Mouse (Mus musculus): ENCODE results near the gene Mettl1.

Gene Mettl1

DNA sequence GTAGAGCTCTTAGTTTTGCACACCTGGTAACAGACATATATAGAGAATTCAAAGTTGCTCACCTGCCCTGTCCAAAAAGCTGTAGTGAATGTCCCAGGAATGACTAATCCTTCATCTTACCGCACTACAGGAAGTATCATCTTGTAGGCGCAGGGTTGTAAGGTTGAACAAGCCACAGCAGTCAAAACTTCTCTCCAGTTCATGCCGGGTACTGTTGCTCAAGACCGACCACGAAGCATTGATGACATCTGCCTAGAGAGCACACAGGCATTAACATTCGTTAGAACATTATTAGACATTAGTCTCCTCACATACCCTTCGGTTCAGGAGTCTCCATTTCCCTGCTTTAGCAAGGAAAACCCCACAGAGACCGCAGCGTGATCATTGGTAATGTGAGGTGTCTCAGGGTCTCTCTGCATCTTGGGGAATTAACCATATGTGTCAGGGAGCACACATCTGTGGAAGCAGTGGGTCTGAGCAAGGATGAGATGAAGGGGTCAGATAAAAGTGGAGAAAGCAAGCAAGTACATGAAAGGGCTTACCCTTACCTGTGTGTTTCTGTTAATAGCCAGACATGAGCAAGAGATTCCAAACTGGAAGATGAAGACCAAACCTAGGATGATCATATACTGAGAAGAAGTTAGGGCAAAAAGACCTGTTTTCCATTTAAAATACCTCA is 27.3 kb downstream of the Mettl1 start:
- WGBS: 72% methylated on average over 9 of the region's 9 CpGs

DNA sequence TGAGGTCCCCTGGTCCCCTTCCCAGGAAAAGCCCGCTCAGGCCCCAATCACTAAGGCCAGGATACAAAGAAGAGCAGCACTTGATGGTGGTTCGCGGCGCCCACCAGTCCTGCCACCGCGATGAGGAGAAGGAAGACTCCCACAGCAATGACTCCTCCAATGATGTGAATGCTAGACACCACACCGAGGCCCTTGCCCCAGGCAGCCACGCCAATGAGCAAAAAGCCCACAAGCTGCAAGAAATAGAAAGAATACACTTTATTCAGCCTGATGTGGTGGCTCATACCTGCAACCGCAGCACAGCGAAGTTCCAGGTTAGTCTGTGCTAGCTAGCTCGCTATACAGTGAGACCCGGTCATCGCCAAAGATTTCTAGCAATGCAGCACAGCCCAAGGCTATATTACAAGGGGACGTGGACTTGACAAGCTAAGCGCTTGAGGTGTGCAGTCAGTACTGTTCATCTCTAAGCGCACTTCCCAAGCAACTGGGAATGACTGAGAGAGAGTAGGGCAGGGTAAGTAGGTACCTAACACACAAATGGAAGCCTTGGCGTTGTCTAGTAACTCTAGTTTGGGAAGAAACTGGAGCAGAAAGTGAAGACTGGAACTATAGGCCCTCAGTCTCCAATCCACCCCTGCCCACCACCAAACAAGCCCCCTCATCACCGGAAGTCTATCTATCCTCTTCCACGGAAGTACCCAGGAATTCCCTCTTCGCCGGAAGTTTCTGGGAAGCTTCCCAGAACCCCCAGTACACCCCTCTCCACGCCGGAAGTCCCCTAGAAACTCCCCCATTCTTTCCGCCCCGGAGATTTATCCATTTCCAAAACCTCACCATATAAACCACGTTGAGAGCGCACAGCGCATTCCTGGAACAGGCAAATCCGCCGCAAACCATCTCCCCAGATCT is 28.3 kb downstream of the Mettl1 start:
- 6% methylated on average over 30 of the region's 30 CpGs for WGBS

DNA sequence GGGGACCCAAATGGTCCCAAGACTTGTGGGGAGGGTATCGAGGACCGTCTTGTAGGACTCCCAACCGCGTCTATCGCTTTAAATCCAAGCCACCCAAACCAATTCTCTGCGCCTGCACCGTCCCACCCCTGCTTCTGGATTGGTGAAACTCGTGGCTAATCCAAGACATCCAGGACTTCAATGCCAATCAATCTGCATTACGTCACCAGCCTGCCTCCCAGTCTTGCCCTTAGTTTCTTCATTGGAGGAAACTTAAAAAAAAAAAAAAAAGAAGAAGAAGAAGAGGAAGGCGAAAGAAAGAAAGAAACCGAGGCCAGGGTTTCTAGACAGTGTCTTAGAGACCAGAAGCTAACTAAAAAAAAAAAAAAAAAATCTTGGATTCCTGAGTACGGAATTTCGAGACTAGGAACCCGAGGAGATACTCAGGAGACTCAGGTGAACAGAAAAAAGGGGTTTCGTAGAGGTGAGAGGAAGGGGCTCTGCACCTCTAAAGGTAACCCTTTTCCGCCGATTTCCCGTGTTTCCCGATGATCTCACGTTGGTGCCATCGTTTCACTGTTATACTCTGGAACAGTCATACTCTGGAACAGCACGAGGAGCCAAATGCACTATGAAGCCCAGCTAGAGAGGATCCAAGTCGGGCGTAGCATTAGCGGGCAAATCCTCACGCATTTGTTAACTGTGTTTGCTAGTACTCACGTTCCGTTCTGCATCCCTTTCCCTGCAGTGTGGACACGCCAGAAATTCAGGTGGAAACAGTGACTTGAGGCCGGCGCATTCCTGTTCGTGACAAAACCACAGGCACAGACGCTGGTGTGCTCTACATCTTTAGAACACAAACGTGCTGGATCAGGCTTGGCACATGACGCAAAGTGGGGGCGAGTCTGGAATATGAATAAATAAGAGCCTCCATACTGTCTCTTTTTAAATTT is 29.2 kb downstream of the Mettl1 start, which contains the start of gene Tspan31:
Gene Tspan31 (minus strand): TSS at position 75 of the 932 bp plus-strand sequence.
- WGBS: under 1% methylated on average over 36 of the region's 36 CpGs

DNA sequence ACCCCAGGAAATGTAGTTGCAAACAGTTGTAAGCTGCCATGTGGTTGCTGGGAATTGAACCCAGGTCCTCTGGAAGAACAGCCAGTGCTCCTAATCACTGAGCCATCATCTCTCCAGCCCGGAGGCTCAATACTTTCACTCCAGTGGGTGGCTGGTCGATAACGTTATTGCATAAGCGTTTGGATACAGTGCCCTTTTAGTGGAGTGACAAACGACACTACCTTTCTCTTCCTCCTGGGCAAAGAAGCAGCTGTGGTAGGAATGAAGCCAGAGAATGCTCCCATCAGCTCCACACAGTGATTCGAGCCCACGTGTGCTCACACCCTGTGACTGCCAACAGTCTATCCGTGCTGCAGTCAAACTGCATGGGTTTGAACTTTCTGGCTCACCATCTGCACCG is 30.0 kb downstream of the Mettl1 start:
- WGBS: 41% methylated on average over 9 of the region's 9 CpGs

DNA sequence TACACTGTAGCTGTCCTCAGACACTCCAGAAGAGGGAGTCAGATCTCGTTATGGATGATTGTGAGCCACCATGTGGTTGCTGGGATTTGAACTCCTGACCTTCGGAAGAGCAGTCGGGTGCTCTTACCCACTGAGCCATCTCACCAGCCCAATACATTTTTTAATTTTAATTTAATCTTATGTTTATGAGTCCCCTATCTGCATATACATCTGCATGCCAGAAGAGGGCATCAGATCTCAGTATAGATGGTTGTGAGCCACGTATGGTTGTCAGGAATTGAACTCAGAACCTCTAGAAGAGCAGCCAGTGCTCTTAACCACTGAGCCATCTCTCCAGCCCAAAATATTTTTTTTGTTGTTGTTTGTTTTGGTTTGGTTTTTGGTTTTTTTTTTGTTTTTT is 31.1 kb downstream of the Mettl1 start:
- 59% methylated on average over 4 of the region's 4 CpGs for WGBS

DNA sequence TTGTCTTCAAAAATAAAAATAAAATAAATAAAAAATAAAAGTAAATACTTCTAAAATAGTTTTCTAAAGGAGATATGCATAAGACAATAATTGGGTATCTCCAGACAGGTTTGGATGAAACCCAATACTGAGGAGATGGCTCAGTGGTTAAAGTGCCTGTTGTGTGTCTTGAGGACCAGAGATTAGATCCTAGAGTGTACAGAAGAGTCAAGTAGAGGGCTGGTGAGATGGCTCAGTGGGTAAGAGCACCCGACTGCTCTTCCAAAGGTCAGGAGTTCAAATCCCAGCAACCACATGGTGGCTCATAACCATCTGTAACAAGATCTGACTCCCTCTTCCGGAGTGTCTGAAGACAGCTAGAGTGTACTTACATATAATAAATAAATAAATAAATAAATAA is 31.8 kb downstream of the Mettl1 start:
- 76% methylated on average over 2 of the region's 2 CpGs for WGBS

DNA sequence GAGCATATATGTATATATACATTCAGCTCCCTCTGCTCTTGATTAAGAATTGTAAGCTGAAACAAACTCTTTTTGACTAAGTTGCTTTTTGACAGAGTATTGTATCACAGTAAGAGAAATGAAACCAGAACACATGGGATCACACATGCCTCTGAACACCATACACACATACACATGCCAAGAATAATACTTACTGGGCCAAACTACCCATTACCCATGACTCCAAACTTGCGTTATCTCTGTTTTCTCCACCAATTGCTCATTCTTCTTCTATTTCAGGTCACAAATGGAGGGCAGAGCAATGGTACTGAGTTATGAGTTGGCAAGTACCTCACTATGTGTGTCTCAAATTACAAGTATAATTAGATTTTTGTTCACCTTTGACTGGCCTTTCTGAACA is 32.8 kb downstream of the Mettl1 start:
- 95% methylated on average over 1 of the region's 1 CpGs for WGBS

DNA sequence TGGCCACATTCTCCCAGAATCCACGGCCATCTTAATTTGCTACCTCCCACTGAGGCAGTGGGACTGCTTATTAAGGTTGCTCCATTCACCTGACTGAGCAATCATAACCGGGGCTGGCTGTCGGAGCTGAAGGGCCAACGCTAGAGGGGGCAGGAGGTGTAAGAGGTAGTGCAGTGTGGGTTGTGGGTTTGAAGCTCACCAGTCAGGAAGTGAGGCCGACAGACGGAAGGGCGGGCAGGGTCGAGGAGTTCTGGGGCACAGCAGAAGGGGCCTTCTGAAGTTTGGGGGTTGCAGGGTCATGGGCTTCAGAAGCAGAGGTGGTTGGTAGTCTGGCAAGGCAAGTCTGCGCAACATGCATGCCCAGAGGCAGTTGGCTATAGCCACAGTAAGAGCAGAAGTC is 33.9 kb downstream of the Mettl1 start, which contains the start of gene Agap2:
Gene Agap2 (plus strand): TSS at position 205 of the 400 bp plus-strand sequence.
- WGBS: 65% methylated on average over 9 of the region's 9 CpGs

DNA sequence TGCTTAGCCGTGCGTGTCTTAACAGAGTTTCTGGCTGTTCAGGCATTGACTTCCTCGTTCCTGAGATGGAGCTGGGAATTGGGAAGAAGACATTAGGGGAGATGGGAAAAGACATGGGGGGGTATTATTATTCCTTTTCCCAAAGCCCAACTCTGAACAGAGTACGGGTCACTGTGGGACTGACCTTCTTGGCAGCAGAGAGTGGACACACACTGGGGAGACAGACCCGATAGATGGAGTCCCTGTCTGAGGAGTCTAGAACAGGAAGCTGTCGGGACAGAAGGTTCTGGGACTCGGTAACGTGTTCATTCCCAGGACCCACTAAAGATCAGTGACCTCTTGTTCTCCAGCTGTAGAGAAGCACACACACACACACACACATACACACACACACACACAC is 34.4 kb downstream of the Mettl1 start:
- 67% methylated on average over 8 of the region's 8 CpGs for WGBS

DNA sequence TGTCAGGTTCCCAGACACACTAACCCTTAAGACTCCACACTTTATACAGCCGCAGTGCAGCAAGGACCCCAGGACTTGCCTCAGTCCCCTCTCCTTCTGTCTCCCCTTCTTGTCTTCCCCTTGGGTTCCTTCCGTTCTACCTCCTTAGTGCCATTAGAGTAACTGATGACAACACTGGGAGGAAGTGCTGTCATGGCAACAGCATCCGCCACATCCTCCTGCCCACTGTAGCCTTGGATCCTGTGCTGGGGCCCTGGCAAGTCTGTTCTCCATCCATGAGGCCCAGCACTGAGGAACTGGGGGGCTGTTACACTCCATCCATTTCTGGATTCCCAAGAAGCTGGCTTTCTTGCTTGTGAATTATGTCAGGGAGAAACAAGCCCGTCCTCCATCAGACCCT is 34.9 kb downstream of the Mettl1 start:
- WGBS: 36% methylated on average over 4 of the region's 4 CpGs

DNA sequence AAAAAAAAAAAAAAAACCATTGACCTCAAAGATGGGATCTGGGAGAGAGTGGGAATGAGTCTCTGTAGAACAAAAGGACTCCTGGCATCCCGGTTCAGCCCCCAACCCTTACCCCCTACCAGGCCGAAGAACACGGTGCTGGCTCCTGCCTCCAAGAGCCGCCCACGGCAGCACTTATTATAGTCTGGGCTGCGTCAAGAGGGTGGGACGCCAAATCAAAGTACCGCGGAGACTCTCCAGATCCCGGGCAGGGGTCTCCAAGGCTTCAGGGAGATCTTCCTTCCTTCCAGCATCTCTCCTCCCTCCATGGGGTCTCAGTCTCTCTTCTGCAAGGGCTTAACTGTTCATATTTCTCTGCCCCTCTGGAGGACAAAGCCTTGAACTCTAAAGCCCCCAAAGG is 36.3 kb downstream of the Mettl1 start:
- 27% methylated on average over 10 of the region's 10 CpGs for WGBS

DNA sequence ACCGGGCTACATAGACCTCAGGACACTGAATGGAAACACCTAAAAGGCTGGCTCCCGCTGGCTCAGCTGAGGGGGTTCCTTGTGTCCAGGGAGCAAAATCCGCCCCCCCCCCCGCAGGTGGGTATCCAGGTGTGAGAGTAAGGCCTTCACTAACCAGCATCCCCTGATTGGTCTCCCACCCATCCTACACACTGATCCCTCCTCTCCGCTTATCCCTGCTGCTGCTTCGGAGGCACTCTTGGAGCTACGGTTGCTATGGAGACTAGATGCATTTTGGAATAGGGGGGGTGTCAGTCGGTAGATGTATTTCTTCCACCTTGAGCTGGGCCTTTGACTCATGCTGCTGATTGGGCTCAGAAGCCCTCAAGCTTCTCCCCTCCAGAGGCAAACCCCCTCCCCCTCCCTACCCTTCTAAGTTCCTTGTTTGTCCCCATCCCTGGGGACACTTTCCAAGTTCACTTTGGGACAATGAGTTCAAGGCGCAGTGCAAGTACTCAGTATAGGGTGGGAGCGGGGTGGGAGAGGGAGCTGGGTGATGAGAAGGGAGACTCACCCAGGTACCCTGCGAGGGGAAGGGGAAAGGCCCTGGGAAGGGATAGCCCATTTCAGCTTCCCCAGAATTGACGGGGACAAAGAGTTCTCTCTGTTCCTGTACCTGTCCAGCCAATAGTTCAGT is 36.9 kb downstream of the Mettl1 start:
- 2% methylated on average over 12 of the region's 12 CpGs for WGBS

DNA sequence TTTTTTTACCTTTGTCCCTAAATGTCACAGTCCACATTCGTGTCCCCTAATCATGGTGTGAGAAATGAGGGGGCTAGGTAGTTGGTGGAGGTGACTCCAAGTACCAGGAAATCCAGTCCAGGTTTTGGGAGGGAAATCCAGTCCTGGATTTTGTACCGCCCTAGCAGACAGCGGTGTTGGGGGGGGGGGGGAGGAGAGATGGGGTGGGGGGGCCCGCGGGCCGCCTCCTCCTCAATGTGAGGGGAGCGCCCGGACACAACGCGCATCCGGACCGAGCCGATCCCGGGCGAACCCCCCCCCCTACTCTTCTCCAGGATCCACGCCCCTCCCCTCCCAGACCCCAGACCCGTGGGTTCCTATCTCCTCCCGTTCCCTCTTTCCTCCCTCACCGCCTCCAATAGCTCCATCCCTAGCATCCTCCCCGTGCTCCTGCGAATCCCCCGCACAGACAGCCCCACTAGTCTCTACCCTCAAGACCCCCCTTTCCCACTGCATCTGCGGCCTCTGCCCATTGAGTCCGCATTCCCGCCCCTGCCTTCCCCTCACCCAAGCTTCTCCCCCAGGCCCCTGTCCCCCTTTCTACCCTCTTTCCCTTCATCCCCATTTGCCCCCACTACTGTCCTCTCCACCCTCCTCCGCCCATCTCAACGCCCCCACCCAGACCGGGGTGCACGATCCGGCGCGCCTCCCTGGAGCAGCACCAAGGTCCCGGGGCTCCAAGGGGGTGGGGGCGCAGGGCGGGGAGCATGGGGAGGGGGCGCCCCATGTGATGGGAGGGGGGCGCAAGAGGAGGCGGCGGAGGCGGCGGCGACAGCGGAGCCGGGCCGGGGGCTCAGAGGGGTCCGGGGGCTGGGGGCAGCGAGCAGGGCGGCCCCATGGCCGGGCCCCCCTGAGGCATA is 37.7 kb downstream of the Mettl1 start:
- WGBS: 2% methylated on average over 47 of the region's 49 CpGs

DNA sequence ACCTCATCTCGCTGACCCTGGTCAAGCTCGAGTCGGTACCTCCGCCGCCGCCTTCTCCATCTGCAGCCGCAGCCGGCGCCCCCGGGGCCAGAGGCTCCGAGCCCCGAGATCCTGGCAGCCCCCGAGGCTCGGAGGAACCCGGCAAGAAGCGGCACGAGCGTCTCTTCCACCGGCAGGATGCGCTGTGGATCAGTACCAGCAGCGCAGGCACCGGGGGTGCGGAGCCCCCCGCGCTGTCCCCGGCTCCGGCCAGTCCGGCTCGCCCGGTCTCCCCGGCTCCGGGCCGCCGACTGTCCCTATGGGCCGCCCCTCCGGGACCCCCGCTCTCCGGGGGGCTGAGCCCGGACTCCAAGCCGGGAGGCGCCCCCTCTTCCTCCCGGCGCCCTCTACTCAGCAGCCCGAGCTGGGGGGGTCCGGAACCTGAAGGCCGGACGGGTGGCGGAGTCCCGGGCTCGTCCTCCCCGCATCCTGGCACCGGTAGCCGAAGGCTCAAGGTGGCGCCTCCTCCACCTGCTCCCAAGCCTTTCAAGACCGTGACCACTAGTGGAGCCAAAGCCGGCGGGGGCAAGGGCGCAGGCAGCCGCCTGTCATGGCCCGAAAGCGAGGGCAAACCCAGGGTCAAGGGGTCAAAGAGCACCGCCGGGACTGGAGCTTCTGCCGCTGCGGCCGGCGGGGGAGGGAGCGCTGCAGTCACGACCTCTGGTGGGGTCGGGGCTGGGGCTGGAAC is 38.6 kb downstream of the Mettl1 start:
- WGBS: 10% methylated on average over 67 of the region's 70 CpGs

DNA sequence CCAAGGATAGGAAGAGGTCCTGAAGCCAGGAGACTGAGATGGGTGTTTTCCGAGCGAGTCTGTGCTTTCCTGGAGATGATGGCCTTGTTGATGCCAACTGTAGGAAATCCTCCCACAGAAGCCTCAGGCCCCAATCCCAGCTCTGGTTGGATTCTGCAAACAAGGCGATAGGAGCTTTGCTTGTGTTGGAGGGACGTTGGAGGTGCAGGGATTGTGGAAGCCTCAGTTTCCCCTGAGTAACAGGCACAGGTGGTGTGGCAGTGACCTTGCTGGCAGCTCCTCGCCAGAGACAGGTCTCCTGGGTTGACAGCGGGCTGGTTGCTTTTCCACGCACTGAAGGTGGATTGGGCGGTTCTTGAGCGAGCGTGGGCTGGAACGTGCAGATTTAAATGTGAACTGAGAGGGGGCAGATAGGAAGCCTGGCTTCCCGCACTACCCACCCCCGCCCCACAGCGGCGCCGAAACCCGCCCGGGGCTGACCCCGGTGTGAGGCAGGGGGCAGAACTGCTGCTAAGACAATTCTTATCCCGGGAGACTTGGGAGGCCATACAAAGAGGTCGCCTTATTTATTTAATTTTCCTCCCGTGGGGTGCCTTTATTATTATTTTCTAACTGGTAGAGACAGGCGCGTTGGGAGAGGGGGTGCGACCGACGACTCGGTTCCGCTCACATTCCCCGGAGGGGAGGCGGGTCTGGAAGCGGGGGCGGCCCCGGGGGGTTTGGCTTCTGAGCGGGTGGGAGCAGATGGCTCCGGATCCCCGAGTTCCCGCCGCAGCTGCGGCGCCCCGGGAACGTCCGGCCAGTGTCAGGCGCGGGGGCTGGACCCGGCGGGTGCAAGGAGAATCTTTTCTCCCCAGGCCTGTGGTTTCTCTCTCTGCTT is 39.9 kb downstream of the Mettl1 start:
- WGBS: 5% methylated on average over 48 of the region's 48 CpGs

DNA sequence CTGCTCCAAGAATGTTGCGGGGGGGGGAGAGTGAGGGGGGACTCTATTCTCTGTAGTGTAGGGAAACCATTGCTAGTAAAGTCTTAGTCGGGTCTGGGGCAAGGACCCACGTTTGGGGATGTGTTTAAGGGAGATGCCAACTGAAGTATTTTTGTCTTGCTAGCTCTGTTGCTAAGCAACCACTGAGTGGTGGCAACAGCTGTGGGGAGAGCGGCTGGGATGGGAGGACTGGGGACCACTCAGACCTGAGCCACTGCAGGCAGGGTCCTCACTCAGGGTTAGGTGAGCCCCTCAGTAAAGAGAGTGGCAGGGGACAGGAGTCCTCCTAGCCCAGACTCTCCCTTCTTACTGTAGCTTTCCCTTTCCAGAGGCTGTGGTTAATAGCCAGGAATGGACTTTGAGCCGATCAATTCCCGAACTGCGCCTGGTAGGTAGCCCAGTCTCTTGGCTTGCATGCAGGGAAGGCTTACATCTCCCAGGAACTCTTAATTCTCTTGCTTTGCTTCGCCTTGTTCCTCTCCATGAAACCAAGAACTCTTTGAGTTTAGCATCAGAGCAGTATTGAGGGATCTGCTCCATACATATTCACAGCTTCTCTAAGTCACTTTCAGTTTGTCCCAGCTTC is 40.9 kb downstream of the Mettl1 start:
- WGBS: 12% methylated on average over 8 of the region's 8 CpGs

DNA sequence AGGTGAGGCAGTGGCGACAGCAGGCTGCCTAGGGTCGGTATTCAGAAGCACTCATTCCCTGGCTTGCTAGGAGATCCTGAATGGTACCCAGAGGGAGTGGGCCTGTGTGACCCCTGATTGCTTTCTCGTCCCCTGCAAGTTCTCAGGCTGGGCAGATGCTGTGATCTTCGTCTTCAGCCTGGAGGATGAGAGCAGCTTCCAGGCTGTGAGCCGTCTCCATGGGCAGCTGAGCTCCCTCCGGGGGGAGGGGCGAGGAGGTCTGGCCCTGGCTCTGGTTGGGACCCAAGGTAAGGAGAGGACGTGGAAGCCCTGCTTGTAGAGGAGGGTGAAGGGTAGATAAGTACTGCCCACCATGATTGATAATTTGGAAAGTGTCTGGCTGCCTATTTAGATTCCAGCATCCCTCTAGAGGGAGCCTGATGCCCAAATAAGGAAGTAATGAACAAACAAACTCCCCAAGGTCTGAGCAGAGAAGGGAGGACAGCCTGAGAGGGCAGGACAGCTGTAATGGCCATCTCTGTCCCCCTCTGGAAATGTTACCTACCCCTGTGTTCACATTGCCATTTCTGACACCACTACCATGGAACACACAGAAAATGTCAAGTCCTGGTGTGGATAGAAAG is 42.2 kb downstream of the Mettl1 start:
- 36% methylated on average over 8 of the region's 8 CpGs for WGBS

DNA sequence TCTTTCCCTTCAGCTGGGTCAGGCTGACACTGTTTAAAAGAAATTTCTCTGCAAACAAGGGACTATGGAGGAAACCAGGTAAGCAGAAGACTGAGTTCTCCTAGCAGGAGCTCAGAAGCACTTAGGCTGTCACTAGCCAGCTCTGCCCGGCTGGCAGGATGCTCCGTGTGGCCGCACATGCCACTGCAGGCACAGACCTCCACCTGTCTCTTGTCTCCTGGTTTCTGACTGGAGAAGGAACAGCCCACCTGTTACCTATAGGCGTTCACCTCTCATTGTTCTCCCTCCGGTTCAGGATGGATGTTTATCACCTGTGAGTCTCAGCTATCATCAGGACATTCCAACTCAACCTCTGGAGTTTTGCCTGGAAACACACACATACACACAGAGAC is 42.7 kb downstream of the Mettl1 start:
- WGBS: 48% methylated on average over 5 of the region's 5 CpGs

All from cerebral cortex, adult 2 months (tissue).